Comparison of ENCODE assay signal across 20 mouse cellular contexts in the genomic region with DNA sequence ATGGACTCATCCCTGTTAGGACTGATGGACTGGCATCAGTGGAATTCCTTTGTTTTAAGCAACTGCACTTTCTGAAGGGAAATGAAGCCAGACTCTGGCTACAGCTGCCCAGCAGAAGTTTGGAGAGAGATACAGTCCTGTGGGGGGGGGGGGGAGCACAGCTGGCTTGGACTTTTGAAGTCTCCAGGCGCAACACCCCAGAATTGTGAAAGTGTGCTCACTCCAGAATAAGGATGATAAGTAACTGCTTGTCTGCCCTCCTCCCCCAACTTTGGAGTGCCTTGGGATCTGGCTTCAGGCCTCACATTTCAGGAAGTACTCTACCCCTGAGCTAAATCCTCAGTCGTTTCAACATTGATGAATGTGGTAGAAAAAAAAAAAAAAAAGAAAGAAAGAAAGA.
DNase-seq lines count a peak whose midpoint lies in the region; ATAC-seq lines count a peak whose summit lies in the region.
"Had no signal": no experiment of that assay in that cellular context is flagged by ENCODE, and none has a peak within 500 bp of the region (broad histone marks: within the 10 kb centered on the region; RNA-seq: fewer than 3 reads in every experiment).

No protein-coding gene starts in this region.

- H3K9me3 ChIP-seq in lung, embryonic 16.5 days (ENCODE audit: control insufficient read depth, low read length), result no peaks in the 10 kb centered on the region
- no peaks in the 10 kb centered on the region for H3K9me3 ChIP-seq in embryonic facial prominence, embryonic 13.5 days
- no peaks in the 10 kb centered on the region for H3K9me3 ChIP-seq in intestine, embryonic 16.5 days (ENCODE audit: control insufficient read depth, low read length)
- H3K9me3 ChIP-seq: lung, embryonic 15.5 days; megakaryocyte, embryonic 14.5 days had no signal

- no peaks in the 10 kb centered on the region for H3K36me3 ChIP-seq in lung, embryonic 16.5 days (ENCODE audit: control insufficient read depth, insufficient read depth, low read length)
- H3K36me3 ChIP-seq in embryonic facial prominence, embryonic 13.5 days, result no peaks in the 10 kb centered on the region
- H3K36me3 ChIP-seq in intestine, embryonic 16.5 days (ENCODE audit: control insufficient read depth, insufficient read depth, low read length), result no peaks in the 10 kb centered on the region
- H3K36me3 ChIP-seq: lung, embryonic 15.5 days had no signal

- no peak overlapping the region for H3K4me2 ChIP-seq in lung, embryonic 16.5 days (ENCODE audit: low read depth, low read length)
- no peak overlapping the region for H3K4me2 ChIP-seq in embryonic facial prominence, embryonic 13.5 days
- H3K4me2 ChIP-seq in intestine, embryonic 16.5 days (ENCODE audit: low read depth, low read length), result no peak overlapping the region
- H3K4me2 ChIP-seq: heart, embryonic 11.5 days; hindbrain, embryonic 14.5 days; liver, embryonic 11.5 days; lung, embryonic 15.5 days had no signal

- no peak overlapping the region for H3K9ac ChIP-seq in lung, embryonic 16.5 days (ENCODE audit: low read length)
- no peak overlapping the region for H3K9ac ChIP-seq in embryonic facial prominence, embryonic 13.5 days
- no peak overlapping the region for H3K9ac ChIP-seq in intestine, embryonic 16.5 days (ENCODE audit: low read depth, low read length)
- H3K9ac ChIP-seq: forebrain, postnatal 0 days; hindbrain, embryonic 14.5 days; lung, embryonic 15.5 days had no signal

- H3K27ac ChIP-seq in lung, embryonic 16.5 days (ENCODE audit: low read length), result no peak overlapping the region
- peak overlapping the region; percentile 16; the same call in 1 of the 2 replicates for H3K27ac ChIP-seq in embryonic facial prominence, embryonic 13.5 days
- no peak overlapping the region for H3K27ac ChIP-seq in intestine, embryonic 16.5 days (ENCODE audit: low read length)
- H3K27ac ChIP-seq: hindbrain, embryonic 14.5 days; lung, embryonic 15.5 days had no signal

- intact Hi-C loops in left cerebral cortex, postnatal 14 days (cut with DNase I), result no loop called here

- peak; percentile 52; the same call in 1 of the 2 replicates for ATAC-seq in lung, embryonic 16.5 days (ENCODE audit: low read depth)
- no peak for ATAC-seq in embryonic facial prominence, embryonic 13.5 days (ENCODE audit: insufficient number of reproducible peaks, insufficient read depth, low FRiP score, low TSS enrichment, low read depth)
- no peak for ATAC-seq in intestine, embryonic 16.5 days
- ATAC-seq: forebrain, postnatal 0 days; midbrain, embryonic 16.5 days had no signal

- no peaks in the 10 kb centered on the region for H3K4me1 ChIP-seq in lung, embryonic 16.5 days (replicated peaks; ENCODE audit: control insufficient read depth, insufficient read depth, low read length)
- H3K4me1 ChIP-seq in embryonic facial prominence, embryonic 13.5 days, result 0 out of 2 replicates have a peak, but pooled peaks cover 4% of the 10 kb centered on the region
- no peaks in the 10 kb centered on the region for H3K4me1 ChIP-seq in intestine, embryonic 16.5 days (ENCODE audit: control insufficient read depth, insufficient read depth, low read length)
- H3K4me1 ChIP-seq: lung, embryonic 15.5 days had no signal

- 7% methylated on average over 2 of the region's 2 CpGs for whole genome bisulfite sequencing in lung, embryonic 16.5 days
- 20% methylated on average over 2 of the region's 2 CpGs for WGBS in embryonic facial prominence, embryonic 13.5 days
- whole genome bisulfite sequencing in intestine, embryonic 16.5 days, result 41% methylated on average over 2 of the region's 2 CpGs

- no peak for DNase-seq in lung, adult 18-20 months
- peak; percentile 35 for DNase-seq in embryo, embryonic 10.5 days (ENCODE audit: low spot score)
- DNase-seq in mesoderm, embryonic 11.5 days (ENCODE audit: low read depth, low spot score), result peak; percentile 42
- DNase-seq in left cerebral cortex, postnatal 14 days (ENCODE audit: low spot score in 2 of 2), result no peak
- DNase-seq: adrenal gland, adult 8-10 months; cerebellum, adult 11 months; cerebellum, postnatal 10 days; forebrain, postnatal 0 days; heart, postnatal 14 days; retina, postnatal 1 day; thymus, adult 2 months had no signal

- H3K4me3 ChIP-seq in lung, embryonic 16.5 days (ENCODE audit: low read length), result no peak overlapping the region
- no peak overlapping the region for H3K4me3 ChIP-seq in embryonic facial prominence, embryonic 13.5 days
- H3K4me3 ChIP-seq in intestine, embryonic 16.5 days (ENCODE audit: low read length), result no peak overlapping the region
- H3K4me3 ChIP-seq: lung, embryonic 15.5 days; megakaryocyte, embryonic 14.5 days had no signal

- no peaks in the 10 kb centered on the region for H3K27me3 ChIP-seq in lung, embryonic 16.5 days (ENCODE audit: control insufficient read depth, insufficient read depth, low read depth, low read length)
- no peaks in the 10 kb centered on the region for H3K27me3 ChIP-seq in embryonic facial prominence, embryonic 13.5 days
- H3K27me3 ChIP-seq in intestine, embryonic 16.5 days (replicated peaks; ENCODE audit: control insufficient read depth, insufficient read depth, low read length), result no peaks in the 10 kb centered on the region
- H3K27me3 ChIP-seq: lung, embryonic 15.5 days; megakaryocyte, embryonic 14.5 days had no signal

Comparison
In these comparisons a context has a peak if more than half of its experiments do, and no peak if none do; other contexts are left out.
1. DNase-seq: peak in embryo, embryonic 10.5 days (single experiment) and mesoderm, embryonic 11.5 days (single experiment); none in lung, adult 18-20 months (0 of 2) and left cerebral cortex, postnatal 14 days (0 of 2).